Mouse (Mus musculus) cerebellum, adult 9-11 months (tissue): ENCODE data around the gene Kbtbd3.

Source experiments
- DNase-seq: peaks from one replicate; pipeline ENCODE4 v3.0.0; 2022

The Kbtbd3 gene

DNA sequence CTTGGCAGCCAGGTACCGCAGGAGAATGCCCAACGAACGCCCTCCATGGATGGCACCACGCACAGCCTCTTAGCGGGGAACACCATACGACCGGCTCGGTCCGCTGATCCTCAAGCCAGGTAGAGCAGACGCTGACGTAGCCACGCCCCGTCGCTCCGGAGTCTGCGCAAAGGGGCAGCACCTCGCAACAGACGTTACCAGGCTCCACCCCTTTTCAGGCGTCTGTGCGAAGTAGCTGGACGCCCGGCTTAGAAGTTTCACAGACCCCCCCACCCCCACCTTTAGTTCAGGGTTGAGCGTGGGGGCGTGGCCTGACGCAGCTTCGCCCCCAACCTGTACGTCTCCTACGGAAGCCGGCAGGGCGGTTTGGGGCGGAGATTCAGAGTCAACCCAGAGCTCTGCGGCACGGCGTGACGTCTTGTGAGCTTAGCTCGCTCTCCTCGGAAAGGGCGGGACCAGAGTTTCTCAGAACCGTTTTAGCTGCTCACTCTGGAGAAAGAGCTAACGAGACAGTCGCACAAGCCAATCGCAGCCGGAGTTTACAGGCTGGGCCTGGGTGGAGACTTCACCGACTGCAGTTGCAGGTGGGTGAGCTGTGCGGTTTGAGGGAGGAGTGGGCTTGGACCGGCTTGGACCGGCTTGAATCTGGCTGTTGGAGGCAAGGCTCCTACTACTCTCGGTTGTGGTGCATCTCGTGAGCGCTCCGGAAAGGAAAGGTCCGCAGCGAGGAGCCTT lies at the start of gene Kbtbd3, which contains the start of gene Aasdhppt:
Kbtbd3 (plus strand) TSS at position 483 of the 735 bp plus-strand sequence.
Aasdhppt (minus strand) TSS at position 121 of the 735 bp plus-strand sequence.
- DNase-seq = peak; percentile 99

DNA sequence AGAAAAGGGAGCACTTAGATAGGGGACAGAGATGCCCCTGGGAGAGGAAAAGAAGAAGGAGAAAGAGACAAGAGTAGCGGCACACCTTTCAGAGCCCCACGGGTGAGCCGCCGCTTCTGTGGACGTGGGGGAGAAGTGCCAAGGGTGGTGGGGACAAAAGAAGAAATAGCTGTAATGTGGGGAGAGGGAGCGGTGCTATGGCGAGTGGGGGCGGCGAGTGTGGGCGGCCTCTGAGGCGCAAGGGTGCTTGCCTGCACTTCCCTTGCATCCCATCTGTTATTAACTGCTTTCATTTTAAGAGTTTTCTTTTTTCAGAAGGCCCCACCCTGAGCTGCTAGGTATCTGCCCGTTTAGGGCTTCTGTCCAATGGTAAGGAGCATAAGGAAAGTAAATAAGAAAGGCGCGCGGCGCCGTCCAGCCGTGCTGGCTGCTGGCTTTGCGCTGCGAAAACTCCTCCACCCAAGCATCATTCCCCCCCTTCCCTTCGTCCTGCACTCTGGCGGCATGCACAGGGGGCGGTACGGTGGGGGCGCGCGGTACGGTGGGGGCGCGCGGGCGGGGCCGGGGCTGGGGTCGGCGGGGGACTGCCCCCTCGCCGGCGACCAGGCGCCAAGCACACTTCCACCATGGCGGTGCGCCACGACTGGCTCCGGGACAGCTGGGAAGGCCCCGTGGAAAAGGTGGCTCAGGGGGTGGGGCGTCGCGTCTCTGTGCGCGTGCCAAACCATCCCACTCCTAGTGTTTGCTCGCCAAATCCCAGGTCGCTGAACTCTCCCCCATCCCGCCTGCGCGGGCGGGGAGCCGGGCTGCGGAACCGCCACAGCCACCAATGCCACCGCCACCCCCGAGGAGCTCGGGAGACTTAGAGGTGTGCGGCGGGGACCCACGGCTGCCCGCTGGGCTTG lies 49.5 kb upstream of the Kbtbd3 start:
- DNase-seq = no peak

DNA sequence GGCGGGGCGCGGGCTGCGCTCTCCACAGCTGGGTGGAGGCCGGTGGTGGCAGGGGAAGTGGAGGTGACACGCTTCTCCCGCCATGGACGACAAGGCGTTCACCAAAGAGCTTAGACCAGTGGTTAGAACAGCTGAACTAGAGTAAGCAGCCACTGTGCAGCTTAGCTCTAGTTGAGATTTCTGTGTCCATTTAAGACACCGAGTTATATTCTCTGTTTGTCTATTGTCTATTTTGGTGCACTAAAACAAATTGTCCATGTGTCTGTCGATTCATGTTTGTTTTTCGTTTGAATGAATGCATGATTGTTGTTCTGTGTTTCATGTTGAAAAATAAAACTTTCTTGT lies 48.9 kb upstream of the Kbtbd3 start:
- DNase-seq = no peak

DNA sequence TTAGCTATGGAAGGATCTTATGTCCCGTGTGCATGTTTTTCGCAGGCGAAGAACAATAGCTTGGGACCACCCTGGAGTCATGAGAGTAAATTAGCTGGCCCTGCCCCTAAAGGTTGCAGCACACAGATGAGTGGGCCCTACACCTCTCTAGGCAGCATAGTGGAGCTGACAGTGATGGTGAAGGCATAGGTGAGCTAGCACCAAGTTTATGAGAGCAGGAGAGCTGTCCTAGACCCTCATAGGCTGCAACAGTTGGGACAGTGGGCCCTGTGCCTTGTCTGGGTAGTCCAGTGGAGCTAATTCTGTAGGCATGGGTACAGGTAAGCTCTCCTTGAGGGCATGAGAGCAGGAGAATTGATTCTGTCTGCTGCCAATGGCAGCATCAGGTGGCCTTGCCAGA lies 42.8 kb upstream of the Kbtbd3 start:
- no peak for DNase-seq

DNA sequence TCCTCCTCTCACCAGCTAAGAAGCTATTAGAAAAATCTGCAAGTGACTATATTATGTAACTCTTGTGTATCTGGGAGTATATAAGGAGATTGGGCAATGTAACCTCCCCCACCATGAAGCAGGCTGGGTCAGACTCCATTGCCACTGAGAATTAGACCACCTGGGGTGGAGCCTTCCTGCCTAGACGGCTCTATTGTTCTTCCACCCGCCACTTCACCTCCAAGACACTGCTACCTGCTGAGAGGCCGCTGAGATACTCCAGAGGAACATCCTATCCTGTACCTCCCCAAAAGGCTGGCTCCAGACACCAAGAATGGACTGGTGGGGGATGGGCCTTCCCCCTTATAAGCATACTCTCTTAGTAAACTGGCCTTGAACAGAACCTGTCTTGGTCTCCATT lies 25.8 kb upstream of the Kbtbd3 start:
- no peak for DNase-seq

DNA sequence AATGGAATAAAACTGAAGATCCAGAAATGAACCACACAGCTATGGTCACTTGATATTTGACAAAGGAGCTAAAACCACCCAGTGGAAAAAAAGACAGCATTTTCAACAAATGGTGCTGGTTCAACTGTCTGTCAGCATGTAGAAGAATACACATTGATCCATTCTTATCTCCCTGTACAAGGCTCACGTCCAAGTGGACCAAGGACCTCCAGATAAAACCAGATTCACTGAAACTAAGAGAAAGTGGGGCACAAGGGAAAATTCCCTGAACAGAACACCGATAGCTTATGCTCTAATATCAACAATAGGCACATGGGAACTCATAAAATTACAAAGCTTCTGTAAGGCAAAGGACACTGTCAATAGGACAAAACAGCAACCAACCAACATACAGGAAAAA lies 9.2 kb upstream of the Kbtbd3 start:
- no peak for DNase-seq

DNA sequence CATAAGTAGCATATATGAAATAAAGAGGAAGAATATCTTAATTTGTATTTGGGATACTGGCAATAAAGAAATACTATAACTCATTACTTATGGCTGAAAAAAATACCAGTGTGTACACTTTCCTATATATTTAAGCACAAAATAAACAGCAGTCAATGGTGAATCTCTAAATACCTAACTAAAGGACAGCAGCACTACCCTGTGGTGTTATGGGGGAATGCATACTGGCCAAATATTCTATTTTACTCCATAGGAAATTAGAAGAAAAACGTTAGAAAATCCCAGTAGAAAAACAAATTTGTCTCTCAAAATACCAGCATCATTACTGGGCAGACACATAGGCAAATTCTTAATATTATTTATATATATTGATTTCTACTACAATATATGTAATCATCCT lies 4.8 kb upstream of the Kbtbd3 start:
- DNase-seq = no peak

DNA sequence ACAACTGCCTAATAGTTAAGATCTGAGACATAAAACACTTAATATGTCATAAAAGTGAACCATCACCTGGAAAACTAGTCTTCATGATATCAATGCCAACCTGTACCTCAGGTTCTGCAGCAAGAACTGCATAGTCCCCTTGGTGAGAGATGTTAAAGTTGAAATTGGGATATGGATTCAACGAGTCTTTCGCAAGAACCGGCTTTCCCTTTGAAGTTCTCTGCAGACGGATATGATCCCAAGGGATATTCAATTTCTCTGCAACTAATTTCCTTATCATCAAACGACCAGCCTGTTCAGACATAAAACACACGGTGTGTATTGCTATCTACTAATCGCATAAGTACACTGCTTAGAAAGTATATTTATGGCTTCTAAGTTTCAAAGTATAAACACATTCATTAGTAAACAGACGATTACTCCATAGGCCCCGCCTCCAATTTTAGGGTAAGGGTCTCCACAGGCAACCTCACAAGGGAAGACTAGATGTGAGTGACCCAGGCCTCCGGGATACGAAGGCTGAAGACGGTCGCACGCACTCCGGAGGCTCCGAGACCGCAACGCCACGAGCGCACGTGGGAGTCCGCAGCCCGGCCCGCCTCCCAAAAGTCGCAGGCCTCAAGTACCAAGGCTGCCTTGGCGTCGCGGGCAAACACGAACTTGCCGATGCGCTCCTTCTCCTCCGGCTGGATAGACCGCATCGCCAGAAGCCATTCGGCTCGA lies 844 bp upstream of the Kbtbd3 start:
- DNase-seq = no peak

DNA sequence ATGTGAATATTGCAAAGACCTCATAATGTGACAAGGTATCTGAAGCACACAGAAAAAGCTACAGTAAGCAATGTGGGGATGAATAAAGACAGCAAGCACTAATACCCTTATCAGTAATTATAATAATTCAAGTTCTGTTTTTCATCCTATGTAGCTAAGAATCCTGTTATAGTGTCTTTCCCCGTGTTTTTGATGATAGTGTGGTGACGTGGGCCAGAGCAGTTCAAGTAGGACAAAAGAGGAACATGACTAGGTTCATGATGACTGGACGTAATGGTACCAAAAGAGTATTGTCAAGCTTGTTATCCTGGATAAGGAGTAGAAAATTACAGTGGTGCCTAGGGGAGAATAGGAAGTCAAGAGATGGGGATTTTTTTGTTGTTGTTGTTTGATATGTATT lies 1.1 kb downstream of the Kbtbd3 start:
- no peak for DNase-seq

DNA sequence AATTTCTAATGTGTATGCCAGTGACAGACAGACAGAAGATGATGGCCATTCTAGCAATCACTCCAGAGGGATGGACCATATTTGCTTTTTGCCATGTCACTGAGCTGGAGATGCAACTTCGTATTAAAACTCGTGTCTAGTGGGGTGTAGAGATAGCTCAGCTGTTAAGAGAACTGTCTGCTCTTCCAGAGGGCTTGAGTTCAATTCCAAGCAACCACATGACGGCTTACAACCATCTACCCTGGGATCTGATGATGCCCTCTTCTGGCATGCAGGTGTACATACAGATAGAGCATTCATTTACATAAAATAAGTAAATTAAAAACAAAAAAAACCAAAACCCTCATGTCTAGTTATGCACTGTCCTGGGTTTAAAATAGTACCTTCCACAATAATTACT lies 1.5 kb downstream of the Kbtbd3 start:
- DNase-seq = peak; percentile 30

DNA sequence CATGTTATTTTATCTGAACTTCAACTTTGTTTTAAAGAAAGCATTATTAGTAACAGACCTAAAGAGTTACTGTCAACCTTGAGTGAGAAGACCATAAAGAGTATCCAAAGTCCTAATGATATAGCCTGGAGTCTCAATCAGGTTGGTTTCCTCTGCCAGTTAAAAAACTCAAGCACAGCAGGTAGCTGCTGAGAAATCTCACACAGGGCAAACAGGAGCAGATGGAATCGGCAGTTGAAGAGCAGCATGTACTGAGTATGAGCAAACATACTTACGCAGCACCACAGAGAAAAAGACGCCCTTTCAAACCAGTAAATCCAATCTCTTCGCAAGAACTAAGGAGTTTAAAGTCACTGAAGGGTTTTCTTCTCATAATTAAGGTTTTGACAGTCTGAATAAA lies 4.3 kb downstream of the Kbtbd3 start:
- DNase-seq = peak; percentile 57

DNA sequence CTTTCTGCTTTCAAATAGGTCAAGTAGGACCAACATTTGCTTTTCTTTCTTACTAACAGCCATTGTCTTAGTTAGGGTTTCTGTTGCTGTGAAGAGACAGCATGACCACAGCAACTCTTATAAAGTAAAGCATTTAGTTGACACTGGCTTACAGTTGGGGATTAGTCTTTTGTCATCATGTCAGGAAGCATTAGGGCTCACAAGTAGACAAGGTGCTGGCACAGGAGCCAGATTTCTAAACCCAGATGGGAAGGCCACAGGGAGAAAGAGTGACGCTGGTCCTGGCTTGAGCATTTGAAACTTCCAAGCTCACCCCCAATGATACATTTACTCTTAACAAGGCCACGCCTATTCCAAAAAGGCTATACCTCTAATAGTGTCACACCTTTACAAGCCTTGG lies 6.1 kb downstream of the Kbtbd3 start:
- peak; percentile 20 for DNase-seq

DNA sequence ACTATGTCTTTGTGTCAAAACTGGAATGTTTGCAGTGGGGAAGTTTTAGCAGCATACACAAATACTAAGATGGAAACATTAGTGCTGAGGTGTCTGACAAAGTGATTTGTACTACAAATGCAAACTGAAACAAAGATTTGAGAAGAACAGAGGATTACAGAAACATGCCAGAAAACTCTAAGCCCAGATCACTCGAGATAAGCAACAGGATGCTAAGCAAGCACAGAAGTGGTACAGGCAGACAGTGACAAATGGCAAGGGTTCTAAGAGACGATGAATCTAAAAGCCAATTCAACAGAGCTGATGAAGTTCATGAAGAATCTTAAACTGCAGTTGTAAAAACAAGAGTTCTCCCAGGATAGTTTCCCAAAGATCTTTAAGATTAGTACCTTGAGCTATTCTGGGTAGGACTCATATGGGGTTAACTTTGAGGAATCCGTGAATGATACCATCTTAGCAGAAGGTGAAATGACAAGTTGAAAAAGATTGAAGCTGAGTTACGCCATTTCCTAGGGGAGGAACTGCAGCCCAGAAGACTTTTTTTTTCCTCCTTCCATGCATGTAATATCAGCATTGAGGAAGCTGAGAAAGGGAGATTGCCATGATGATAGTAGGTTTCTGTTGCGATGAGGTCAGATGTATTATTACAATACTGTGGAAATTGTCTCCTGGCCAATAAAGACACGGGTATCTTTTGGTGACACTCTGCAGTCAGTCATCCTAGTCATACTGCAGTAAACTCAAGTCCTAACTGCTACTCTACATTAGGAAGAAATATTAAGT lies 9.5 kb downstream of the Kbtbd3 start:
- DNase-seq = no peak

DNA sequence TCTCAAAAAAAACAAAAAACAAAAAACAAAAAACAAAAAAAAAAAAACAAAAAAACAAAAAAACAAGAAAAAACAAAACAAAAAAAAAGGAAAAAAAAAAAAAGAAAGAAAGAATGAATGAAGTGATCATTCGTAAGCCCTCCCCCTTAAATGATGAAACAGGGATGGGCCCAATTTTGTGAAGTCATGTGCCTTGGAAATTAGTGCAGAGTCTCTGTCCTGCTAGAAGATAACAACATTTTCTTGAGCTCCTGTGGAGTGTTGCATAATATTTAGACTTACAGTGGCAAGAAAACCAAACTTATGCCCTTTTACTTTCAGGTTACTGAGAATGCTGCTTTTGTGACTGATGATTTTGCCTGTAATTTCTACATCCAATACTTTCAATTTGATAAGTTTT lies 43.5 kb downstream of the Kbtbd3 start:
- no peak for DNase-seq

DNA sequence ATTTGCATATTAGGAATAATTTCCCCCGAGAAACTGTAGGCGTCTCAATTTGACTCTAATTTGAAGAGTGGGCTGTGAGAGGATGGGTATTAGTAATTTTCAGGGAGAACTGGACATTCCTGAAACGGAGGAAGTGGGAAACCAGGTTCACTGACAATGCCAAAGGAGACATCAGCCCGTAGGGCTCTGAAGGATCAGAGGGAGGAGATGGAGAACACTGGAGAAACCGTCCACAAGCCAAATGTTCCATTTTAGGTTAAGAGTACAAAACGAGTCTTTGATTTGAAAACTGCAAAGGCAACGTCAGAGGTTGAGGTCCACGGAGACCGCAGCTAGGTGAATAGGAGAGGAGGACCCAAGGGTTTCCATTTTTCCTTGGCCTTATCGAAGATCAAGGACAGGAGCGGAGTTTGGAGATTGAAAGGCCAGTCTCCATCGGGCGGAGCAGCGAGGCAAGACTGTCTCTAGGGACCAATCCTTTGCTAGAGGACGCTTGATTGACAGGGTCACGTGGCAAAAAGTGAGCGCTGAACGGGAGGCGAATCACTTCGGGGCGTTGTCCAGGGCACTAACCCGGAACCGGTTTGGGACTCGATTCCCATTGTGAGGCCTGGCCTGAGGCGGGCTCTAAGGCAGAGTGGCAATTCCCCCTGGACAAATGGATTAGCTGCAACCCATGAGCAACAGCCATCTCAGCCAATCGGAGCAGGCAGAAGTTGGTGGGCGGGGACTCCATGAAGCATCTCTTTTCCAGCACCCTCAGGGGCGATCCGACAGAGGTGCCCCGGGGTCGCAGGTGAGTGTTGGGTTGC lies 66.4 kb downstream of the Kbtbd3 start, which contains the start of gene Msantd4:
Msantd4 (plus strand) TSS at position 735 of the 812 bp plus-strand sequence.
- DNase-seq = peak; percentile 99

DNA sequence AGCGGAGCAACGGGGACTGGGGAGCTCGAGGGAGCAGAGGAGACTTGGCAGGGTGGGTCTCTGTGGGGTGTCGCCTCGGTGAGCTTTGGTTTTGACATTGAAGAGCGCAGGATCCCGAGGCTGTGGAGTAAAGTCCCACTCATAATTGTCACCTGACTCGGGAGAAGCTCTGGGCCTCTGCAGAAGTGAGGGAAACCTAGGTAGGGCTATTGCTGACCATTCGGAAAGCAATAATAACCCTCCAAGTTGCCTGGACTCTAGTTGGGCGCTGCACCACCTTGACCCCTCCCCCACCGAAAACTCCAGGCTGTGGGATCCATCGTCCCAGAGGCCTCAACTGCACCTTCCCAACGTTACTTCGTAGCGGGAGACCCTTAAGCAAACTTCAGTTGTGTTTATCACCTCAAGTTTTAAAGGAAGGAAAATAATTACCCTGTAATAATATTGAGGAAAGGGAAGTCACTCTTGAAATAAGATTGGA lies 67.0 kb downstream of the Kbtbd3 start:
- no peak for DNase-seq
